Mouse (Mus musculus): ENCODE measurements at regions not wholly inside any gene's neighbourhood (a gene's known extent, or its start where the extent isn't known, plus 50 kb on each side); places are given as distances from the start of the nearest gene placed in this dataset.
"Not testable (repeated sequence)": the region's sequence is repeated elsewhere in the genome, so short reads cannot be mapped to it uniquely, and the experiment has no call there.

DNA sequence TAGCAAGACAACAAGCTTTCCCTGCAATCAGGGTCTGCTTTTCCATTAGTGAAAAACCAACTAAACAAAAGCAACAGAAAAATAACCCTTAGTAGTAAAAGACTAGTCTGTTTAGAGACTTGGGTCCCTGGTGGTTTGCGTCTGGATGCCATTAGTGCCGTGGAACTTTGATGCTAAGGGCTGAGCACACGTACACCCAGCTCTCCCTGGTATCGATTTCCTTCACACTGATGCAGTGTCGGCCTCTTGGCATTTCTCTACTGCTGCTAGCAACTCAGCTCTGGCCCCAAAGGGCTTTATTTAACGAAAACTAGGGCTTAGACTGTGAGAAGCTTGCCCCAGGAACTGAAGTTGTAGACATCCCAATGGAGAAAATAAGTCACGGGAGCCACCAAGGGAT is 192.6 kb downstream of the Mterf1b start:
- not testable (repeated sequence) for DNase-seq (ENCODE audit: extremely low spot score, low spot score); H3K27ac ChIP-seq; H3K36me3 ChIP-seq (replicated peaks); H3K4me3 ChIP-seq; H3K27me3 ChIP-seq (ENCODE audit: poor library complexity, severe bottlenecking); H3K9me3 ChIP-seq; H3K4me1 ChIP-seq
- 56% methylated on average over 7 of the region's 7 CpGs for WGBS

DNA sequence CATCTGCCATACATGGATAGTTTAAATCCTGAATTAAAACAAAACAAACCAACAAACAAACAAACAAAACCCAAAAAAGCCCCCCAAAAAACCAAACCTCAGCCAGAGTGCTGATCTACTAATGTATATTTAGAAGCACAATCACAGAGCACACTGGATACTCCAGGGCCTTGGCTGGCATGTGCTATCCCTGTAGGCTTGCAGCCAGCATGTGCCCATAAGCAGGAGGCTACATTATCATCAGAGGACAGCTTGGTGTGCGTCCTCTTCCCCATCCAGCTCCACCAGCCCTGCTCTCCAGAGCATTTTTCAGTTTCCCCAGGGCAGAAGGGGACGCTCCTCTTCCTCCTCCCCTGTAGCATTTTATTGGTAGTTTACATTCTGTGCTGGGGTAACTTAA is 198.9 kb downstream of the Mterf1b start:
- 78% methylated on average over 2 of the region's 2 CpGs for WGBS
- H3K27ac ChIP-seq, result no peak overlapping the region
- DNase-seq (ENCODE audit: extremely low spot score, low spot score), result no peak
- peaks cover 6% of the 10 kb centered on the region; the same call in 1 of the 2 replicates for H3K4me1 ChIP-seq
- H3K9me3 ChIP-seq, result no peaks in the 10 kb centered on the region
- H3K4me3 ChIP-seq, result no peak overlapping the region
- H3K27me3 ChIP-seq (ENCODE audit: poor library complexity, severe bottlenecking), result no peaks in the 10 kb centered on the region
- H3K36me3 ChIP-seq (replicated peaks), result no peaks in the 10 kb centered on the region

DNA sequence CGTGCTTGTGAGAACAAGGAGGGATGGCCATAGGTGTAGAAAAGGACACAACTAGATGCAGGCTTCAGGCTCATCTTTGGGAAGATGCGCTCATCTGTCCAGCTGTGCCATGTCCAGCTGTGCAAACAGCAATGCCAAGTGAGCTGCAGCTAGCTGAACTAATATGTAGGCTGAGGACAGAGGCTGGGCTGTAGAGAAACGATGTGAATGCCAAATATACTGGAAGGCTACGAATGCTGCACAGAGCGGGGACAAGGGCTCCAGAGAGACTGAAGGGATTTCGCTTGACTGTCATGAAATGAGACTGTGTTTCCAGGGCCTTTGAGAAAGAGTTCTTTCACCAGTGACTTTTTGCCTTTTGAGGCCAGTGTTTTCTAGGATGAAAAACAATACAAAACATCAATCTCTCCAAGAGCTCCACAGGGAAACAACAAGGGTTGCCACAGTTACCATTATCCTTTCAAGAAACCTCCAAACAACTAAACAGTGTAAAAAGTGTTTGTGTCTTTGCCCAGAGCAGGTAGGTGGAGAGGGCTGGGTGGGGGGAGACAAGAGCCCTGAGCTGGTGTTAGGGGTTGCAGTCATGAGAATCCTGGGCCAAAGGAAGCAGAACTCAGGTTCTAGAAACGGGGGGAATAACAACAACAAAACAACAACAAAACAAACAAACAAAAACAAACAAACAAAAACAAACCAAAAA is 202.3 kb downstream of the Mterf1b start:
- WGBS, result 82% methylated on average over 6 of the region's 7 CpGs
- H3K4me1 ChIP-seq; H3K9me3 ChIP-seq; H3K4me3 ChIP-seq; H3K27ac ChIP-seq; H3K27me3 ChIP-seq (ENCODE audit: poor library complexity, severe bottlenecking); DNase-seq (ENCODE audit: extremely low spot score, low spot score); H3K36me3 ChIP-seq (replicated peaks): not testable (repeated sequence)

DNA sequence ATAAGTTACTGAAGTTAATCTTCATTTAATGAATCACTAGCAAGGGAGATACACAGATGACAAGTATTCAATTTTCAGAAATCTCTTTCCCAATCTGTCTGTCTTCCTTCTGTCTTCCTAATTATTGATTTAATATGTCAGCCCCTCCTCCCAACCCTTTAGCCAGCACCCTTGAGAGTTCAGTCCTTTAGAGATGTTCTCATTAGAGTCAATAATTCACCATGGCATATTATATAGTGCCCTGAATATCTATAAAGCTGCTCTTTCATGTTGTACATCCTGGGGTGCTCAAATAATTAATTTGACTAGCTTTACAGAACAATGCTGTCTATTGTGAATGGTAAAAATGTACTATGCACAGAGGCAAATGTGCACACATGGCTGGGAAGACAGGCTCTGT is 205.9 kb downstream of the Mterf1b start:
- no peak for DNase-seq (ENCODE audit: extremely low spot score, low spot score)
- Histone ChIP-seq H3K9me3 (no peaks in the 10 kb centered on the region), H3K4me3 (no peak overlapping the region)

DNA sequence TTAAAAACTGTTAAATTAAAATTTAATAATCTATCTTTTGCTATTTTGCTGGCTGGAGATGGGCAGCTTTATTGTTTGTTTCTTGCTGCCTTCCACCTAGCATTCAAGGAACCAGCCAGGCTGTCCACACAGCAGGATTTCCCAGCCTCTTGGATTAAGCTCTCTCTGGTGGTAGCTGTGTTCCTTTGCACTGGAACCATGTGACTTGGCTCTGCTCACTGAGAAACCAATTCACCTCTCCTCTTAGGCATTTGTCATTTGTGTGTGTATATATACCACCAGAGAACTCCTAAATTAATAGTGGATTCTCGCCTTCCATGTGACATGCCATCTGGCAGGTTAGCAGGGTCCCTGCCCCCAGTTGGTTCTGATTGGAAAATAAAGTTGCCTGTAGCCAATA is 225.6 kb downstream of the Mterf1b start:
- Histone ChIP-seq H3K4me1 (no peaks in the 10 kb centered on the region), H3K4me3 (no peak overlapping the region), H3K27me3 (ENCODE audit: poor library complexity, severe bottlenecking) (no peaks in the 10 kb centered on the region), H3K9me3 (no peaks in the 10 kb centered on the region), H3K27ac (no peak overlapping the region), H3K36me3 (replicated peaks) (no peaks in the 10 kb centered on the region)
- 95% methylated on average over 1 of the region's 1 CpGs for WGBS
- DNase-seq (ENCODE audit: extremely low spot score, low spot score), result no peak

More for the DNA sequence above, 205.9 kb downstream of the Mterf1b start:
- Histone ChIP-seq H3K27me3 (ENCODE audit: poor library complexity, severe bottlenecking) (no peaks in the 10 kb centered on the region), H3K36me3 (replicated peaks) (no peaks in the 10 kb centered on the region), H3K27ac (no peak overlapping the region), H3K4me1 (no peaks in the 10 kb centered on the region)
